Mouse (Mus musculus) heart, embryonic 12.5 days (tissue): Measurements from ENCODE around the gene Ralgapa2. TPM values are rescaled to one million over a fixed set of nuclear protein-coding genes. Genes with fewer than 3 reads are reported as not detected.
A peak's percentile ranks its signal among the peaks of the same experiment; 100 is the strongest.

Source experiments
- ATAC-seq: fragments of 200-750 bp; cut with Nextera tagmentation; 2 replicates; pipeline ENCODE4 v1.8.0; 2017; ENCODE audit warnings: moderate TSS enrichment, moderate library complexity; ENCODE audit not compliant: insufficient number of reproducible peaks, low FRiP score
- H3K27ac ChIP-seq: fragments of 300-500 bp; sonication (generic); 2 replicates; pipeline ENCODE4 v1.5.1; 2016; ENCODE audit warnings: mild to moderate bottlenecking, moderate library complexity; ENCODE audit not compliant: poor library complexity, severe bottlenecking
- H3K27me3 ChIP-seq: fragments of 300-500 bp; sonication (generic); replicated peaks from 2 replicates; pipeline ENCODE4 v1.6.1; 2016; ENCODE audit warnings: mild to moderate bottlenecking, moderate library complexity
- H3K36me3 ChIP-seq: fragments of 300-500 bp; sonication (generic); 2 replicates; pipeline ENCODE4 v1.6.1; 2016; ENCODE audit warnings: mild to moderate bottlenecking, moderate library complexity
- H3K4me1 ChIP-seq: fragments of 300-500 bp; sonication (generic); replicated peaks from 2 replicates; pipeline ENCODE4 v1.6.1; 2016; ENCODE audit warnings: mild to moderate bottlenecking
- H3K4me2 ChIP-seq: fragments of 300-500 bp; sonication (generic); 2 replicates; pipeline ENCODE4 v1.6.1; 2016; ENCODE audit warnings: mild to moderate bottlenecking, moderate library complexity
- H3K4me3 ChIP-seq: fragments of 300-500 bp; sonication (generic); 2 replicates; pipeline ENCODE4 v1.5.1; 2016; ENCODE audit warnings: mild to moderate bottlenecking
- H3K9ac ChIP-seq: fragments of 300-500 bp; sonication (generic); 2 replicates; pipeline ENCODE4 v1.6.1; 2016; ENCODE audit warnings: mild to moderate bottlenecking, moderate library complexity
- H3K9me3 ChIP-seq: fragments of 300-500 bp; sonication (generic); replicated peaks from 2 replicates; pipeline ENCODE4 v1.6.1; 2016; ENCODE audit warnings: mild to moderate bottlenecking, moderate library complexity
- WGBS: fragments of 180-500 bp; shearing (Covaris S2); methylation state at CpG from one replicate; pipeline ENCODE4 v1.1.7; 2016; 5-methylcytosine and 5-hydroxymethylcytosine counted together
- polyA plus RNA-seq: library from polyadenylated mRNA; unstranded; fragments of >200 nt; fragmentation: Nextera tagmentation; extraction: Ambion mirVana; gene quantifications from 2 replicates; pipeline ENCODE4 v1.2.1, GENCODE M21; 2016

The Ralgapa2 gene
- polyA plus RNA-seq, 1 experiment from 2014 or later, result 11.3 TPM

DNA sequence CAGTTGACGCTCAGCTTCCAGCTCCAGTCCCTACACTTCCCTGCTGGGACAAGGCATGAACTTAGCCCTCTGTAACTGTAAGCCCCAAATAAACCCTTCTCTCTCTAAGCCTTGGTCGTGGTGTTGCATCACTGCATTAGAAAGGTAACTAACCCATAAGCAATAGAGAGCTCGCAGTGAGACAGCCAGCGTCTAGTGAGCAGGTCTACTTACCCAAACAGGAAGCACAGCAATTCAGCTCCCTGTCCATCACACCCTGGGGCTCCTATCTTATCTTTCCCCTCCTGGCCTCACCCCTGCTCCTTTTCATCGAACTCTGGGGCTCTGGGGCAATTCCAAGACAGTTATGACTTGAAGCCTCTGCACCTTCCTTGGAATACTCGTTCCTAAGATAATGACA lies 13.8 kb downstream of the Ralgapa2 start:
- no peaks in the 10 kb centered on the region for H3K27me3 ChIP-seq
- no peak for ATAC-seq

GRCm38 (mm10) chr2:146496995-146497394 lies 15.1 kb downstream of the Ralgapa2 start:
- no peak overlapping the region for H3K4me3 ChIP-seq
- WGBS, result 55% methylated on average over 1 of the region's 1 CpGs
- H3K27ac ChIP-seq, result no peak overlapping the region
- no peak overlapping the region for H3K4me2 ChIP-seq
- ATAC-seq, result no peak
- H3K4me1 ChIP-seq, result peaks cover 22% of the 10 kb centered on the region
- no peak overlapping the region for H3K9ac ChIP-seq
- H3K9me3 ChIP-seq, result no peaks in the 10 kb centered on the region
- H3K36me3 ChIP-seq, result no peaks in the 10 kb centered on the region
- no peaks in the 10 kb centered on the region for H3K27me3 ChIP-seq

More for the DNA sequence above, 13.8 kb downstream of the Ralgapa2 start:
- no peaks in the 10 kb centered on the region for H3K9me3 ChIP-seq
- H3K4me2 ChIP-seq, result no peak overlapping the region
- WGBS, result 42% methylated on average over 6 of the region's 6 CpGs
- H3K4me1 ChIP-seq, result peaks cover 35% of the 10 kb centered on the region
- no peak overlapping the region for H3K4me3 ChIP-seq
- H3K36me3 ChIP-seq, result no peaks in the 10 kb centered on the region
- H3K9ac ChIP-seq, result no peak overlapping the region
- H3K27ac ChIP-seq, result no peak overlapping the region

DNA sequence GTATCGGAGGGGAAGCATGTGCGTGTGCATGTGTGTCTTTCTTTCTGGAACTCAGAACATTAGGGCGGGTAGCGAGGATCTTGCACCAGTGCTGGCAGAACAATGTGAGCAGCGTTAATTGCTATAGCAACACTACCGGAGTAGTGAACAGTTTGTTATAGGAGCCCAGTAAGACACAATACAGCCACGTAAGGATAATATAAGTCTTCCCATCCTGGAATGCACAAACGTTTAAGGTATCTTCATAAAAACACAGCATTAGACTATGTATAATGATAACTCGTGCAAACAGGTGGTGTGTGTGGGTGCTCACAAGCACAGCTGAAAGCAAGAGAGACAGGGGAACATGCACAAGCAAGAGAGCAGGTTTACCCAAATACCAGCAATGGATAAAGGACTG lies 16.4 kb downstream of the Ralgapa2 start:
- H3K4me1 ChIP-seq, result peaks cover 13% of the 10 kb centered on the region
- no peak overlapping the region for H3K9ac ChIP-seq
- 89% methylated on average over 9 of the region's 9 CpGs for WGBS
- ATAC-seq, result no peak
- no peaks in the 10 kb centered on the region for H3K9me3 ChIP-seq
- H3K4me2 ChIP-seq, result no peak overlapping the region
- no peaks in the 10 kb centered on the region for H3K36me3 ChIP-seq
- no peak overlapping the region for H3K27ac ChIP-seq
- no peak overlapping the region for H3K4me3 ChIP-seq
- no peaks in the 10 kb centered on the region for H3K27me3 ChIP-seq

GRCm38 (mm10) chr2:146493354-146493946 lies 18.7 kb downstream of the Ralgapa2 start:
- H3K4me3 ChIP-seq, result no peak overlapping the region
- H3K27ac ChIP-seq, result no peak overlapping the region
- no peaks in the 10 kb centered on the region for H3K36me3 ChIP-seq
- no peak for ATAC-seq
- no peak overlapping the region for H3K9ac ChIP-seq
- no peaks in the 10 kb centered on the region for H3K9me3 ChIP-seq
- no peak overlapping the region for H3K4me2 ChIP-seq
- WGBS, result 81% methylated on average over 1 of the region's 1 CpGs
- no peaks in the 10 kb centered on the region for H3K27me3 ChIP-seq
- H3K4me1 ChIP-seq, result peaks cover 8% of the 10 kb centered on the region

GRCm38 (mm10) chr2:146491830-146492610 lies 20.1 kb downstream of the Ralgapa2 start:
- Histone ChIP-seq H3K36me3 (no peaks in the 10 kb centered on the region), H3K9ac (no peak overlapping the region), H3K27me3 (no peaks in the 10 kb centered on the region), H3K4me1 (peaks cover 7% of the 10 kb centered on the region), H3K4me2 (no peak overlapping the region), H3K27ac (no peak overlapping the region), H3K9me3 (no peaks in the 10 kb centered on the region), H3K4me3 (no peak overlapping the region)
- WGBS, result 83% methylated on average over 5 of the region's 5 CpGs
- no peak for ATAC-seq

- no peaks in the 10 kb centered on the region for H3K27me3 ChIP-seq
- H3K4me2 ChIP-seq, result no peak overlapping the region
- WGBS, result 79% methylated on average over 1 of the region's 1 CpGs
- no peaks in the 10 kb centered on the region for H3K9me3 ChIP-seq
- ATAC-seq, result no peak
- H3K4me3 ChIP-seq, result no peak overlapping the region
- H3K36me3 ChIP-seq, result no peaks in the 10 kb centered on the region
- no peak overlapping the region for H3K9ac ChIP-seq
- H3K27ac ChIP-seq, result no peak overlapping the region
- H3K4me1 ChIP-seq, result peaks cover 13% of the 10 kb centered on the region
Measured at GRCm38 (mm10) chr2:146490926-146491325, 21.2 kb downstream of the Ralgapa2 start.

DNA sequence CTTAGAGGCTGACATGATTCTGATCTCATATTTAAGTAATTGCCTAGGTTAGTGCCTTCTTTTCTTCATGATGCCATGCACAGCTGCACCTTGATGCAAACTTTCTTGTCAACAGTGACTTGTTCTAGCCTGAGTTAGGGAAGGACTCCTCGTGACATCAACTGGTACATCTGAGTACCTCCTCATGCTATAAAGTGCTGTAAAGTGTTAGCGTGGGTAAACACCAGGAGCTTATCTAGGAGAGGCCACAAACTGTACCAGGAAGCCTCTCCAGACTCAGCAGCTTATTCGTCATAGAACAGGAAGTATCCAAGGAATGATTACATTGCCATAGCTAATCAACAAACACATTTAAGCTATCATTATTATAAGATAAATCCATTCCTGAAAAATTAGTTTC lies 23.9 kb downstream of the Ralgapa2 start:
- WGBS, result 51% methylated on average over 3 of the region's 3 CpGs
- Histone ChIP-seq H3K4me1 (peaks cover 13% of the 10 kb centered on the region), H3K4me3 (no peak overlapping the region), H3K9ac (no peak overlapping the region), H3K4me2 (no peak overlapping the region), H3K9me3 (no peaks in the 10 kb centered on the region), H3K36me3 (peaks cover 16% of the 10 kb centered on the region), H3K27me3 (no peaks in the 10 kb centered on the region), H3K27ac (no peak overlapping the region)
- no peak for ATAC-seq

DNA sequence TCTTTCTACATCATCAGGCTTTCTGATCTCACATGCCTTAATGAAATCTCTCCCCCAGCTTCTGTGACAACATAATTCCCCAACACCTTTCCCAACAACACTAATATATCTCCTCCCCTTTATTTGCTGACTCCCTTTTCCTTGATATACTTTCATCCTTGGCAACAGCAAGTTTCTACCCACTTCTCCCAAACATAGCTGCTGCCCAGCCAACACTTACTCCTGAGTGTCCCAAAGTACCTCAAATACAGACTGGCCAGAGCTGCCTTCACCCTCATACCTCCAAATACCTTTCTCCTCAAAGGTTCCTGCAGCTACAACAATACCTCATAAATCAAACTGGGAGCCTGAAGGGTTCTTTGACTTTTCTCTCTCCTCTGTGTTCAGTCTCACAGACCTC lies 29.3 kb downstream of the Ralgapa2 start:
- no peak for ATAC-seq
- no peak overlapping the region for H3K27ac ChIP-seq

GRCm38 (mm10) chr2:146477491-146477890 lies 34.7 kb downstream of the Ralgapa2 start:
- WGBS, result 95% methylated on average over 4 of the region's 4 CpGs
- H3K36me3 ChIP-seq, result peaks cover 21% of the 10 kb centered on the region
- H3K9me3 ChIP-seq, result no peaks in the 10 kb centered on the region
- no peak overlapping the region for H3K4me3 ChIP-seq
- no peak overlapping the region for H3K9ac ChIP-seq
- ATAC-seq, result no peak
- no peaks in the 10 kb centered on the region for H3K27me3 ChIP-seq
- no peak overlapping the region for H3K4me2 ChIP-seq
- peaks cover 8% of the 10 kb centered on the region for H3K4me1 ChIP-seq
- H3K27ac ChIP-seq, result no peak overlapping the region

More for the DNA sequence above, 29.3 kb downstream of the Ralgapa2 start:
- H3K4me1 ChIP-seq, result peaks cover 13% of the 10 kb centered on the region
- no peaks in the 10 kb centered on the region for H3K27me3 ChIP-seq
- H3K9me3 ChIP-seq, result no peaks in the 10 kb centered on the region
- no peak overlapping the region for H3K4me2 ChIP-seq
- H3K36me3 ChIP-seq, result peaks cover 31% of the 10 kb centered on the region
- no peak overlapping the region for H3K4me3 ChIP-seq
- no peak overlapping the region for H3K9ac ChIP-seq

DNA sequence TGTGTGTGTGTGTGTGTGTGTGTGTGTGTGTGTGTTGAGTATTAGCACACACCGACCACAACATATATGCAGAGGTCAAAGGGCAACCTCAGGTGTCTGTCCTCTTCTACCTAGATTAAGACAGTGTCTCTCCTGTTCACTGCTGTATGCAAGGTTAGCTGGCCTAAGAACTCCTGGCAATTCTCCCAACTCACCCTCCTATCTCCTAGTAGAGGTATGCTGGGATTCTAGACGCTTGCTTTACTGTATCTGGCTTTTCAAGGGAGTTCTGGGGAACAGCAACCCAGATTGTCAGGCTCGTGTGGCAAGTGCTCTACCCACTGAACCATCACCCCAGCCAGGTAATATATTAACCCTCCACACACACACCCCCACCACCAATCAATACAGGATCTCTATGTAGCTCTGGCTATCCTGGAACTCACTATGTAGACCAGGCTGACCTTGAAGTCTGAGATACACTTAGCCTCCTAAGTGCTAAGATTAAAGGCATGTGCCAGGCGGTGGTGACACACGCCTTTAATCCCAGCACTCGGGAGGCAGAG lies 35.6 kb downstream of the Ralgapa2 start:
- peaks cover 8% of the 10 kb centered on the region for H3K4me1 ChIP-seq
- no peaks in the 10 kb centered on the region for H3K27me3 ChIP-seq
- no peak overlapping the region for H3K4me3 ChIP-seq
- no peak overlapping the region for H3K27ac ChIP-seq
- 69% methylated on average over 6 of the region's 6 CpGs for WGBS
- H3K9ac ChIP-seq, result no peak overlapping the region
- no peaks in the 10 kb centered on the region for H3K9me3 ChIP-seq
- no peak overlapping the region for H3K4me2 ChIP-seq
- H3K36me3 ChIP-seq, result peaks cover 20% of the 10 kb centered on the region
- 0 out of 2 replicates have a peak, but pooled peaks have one; percentile 22 for ATAC-seq

GRCm38 (mm10) chr2:146476001-146476400 lies 36.1 kb downstream of the Ralgapa2 start:
- no peak overlapping the region for H3K27ac ChIP-seq
- no peaks in the 10 kb centered on the region for H3K9me3 ChIP-seq
- no peak overlapping the region for H3K4me3 ChIP-seq
- no peak overlapping the region for H3K9ac ChIP-seq
- H3K4me2 ChIP-seq, result no peak overlapping the region
- peaks cover 12% of the 10 kb centered on the region for H3K4me1 ChIP-seq
- H3K36me3 ChIP-seq, result peaks cover 17% of the 10 kb centered on the region
- no peaks in the 10 kb centered on the region for H3K27me3 ChIP-seq
- ATAC-seq, result no peak
